Mouse (Mus musculus) heart, embryonic 11.5 days (tissue): Measurements from ENCODE around the gene Ankrd44. TPM values are rescaled to one million over a fixed set of nuclear protein-coding genes. Genes with fewer than 3 reads are reported as not detected.
A peak's percentile ranks its signal among the peaks of the same experiment; 100 is the strongest.

Experiments used
- ATAC-seq: fragments of 200-750 bp; cut with Nextera tagmentation; replicated peaks from 2 replicates; pipeline ENCODE4 v1.8.0; 2017; ENCODE audit warnings: moderate library complexity; ENCODE audit not compliant: insufficient number of reproducible peaks, low FRiP score, low TSS enrichment
- H3K27ac ChIP-seq: fragments of 300-500 bp; sonication (generic); 2 replicates; pipeline ENCODE4 v1.5.1; 2014; ENCODE audit warnings: mild to moderate bottlenecking, low read depth, low read length
- H3K27me3 ChIP-seq: fragments of 300-500 bp; sonication (generic); 2 replicates; pipeline ENCODE4 v1.6.1; 2014; ENCODE audit warnings: mild to moderate bottlenecking, low read length, mixed read lengths; ENCODE audit not compliant: control insufficient read depth, insufficient read depth
- H3K36me3 ChIP-seq: fragments of 300-500 bp; sonication (generic); 2 replicates; pipeline ENCODE4 v1.6.1; 2014; ENCODE audit warnings: mild to moderate bottlenecking, low read length, moderate library complexity, mixed read lengths; ENCODE audit not compliant: control insufficient read depth, insufficient read depth
- H3K4me1 ChIP-seq: fragments of 300-500 bp; sonication (generic); 2 replicates; pipeline ENCODE4 v1.6.1; 2014; ENCODE audit warnings: low read length; ENCODE audit not compliant: control insufficient read depth, insufficient read depth
- H3K4me2 ChIP-seq: fragments of 300-500 bp; sonication (generic); 2 replicates; pipeline ENCODE4 v1.6.1; 2014; ENCODE audit warnings: mild to moderate bottlenecking, moderate library complexity
- H3K4me3 ChIP-seq: fragments of 300-500 bp; sonication (generic); 2 replicates; pipeline ENCODE4 v1.5.1; 2014; ENCODE audit warnings: low read depth, low read length
- H3K9ac ChIP-seq: fragments of 300-500 bp; sonication (generic); 2 replicates; pipeline ENCODE4 v1.6.1; 2014; ENCODE audit warnings: mild to moderate bottlenecking, low read depth, low read length, moderate library complexity
- H3K9me3 ChIP-seq: fragments of 300-500 bp; sonication (generic); replicated peaks from 2 replicates; pipeline ENCODE4 v1.6.1; 2016; ENCODE audit warnings: low read length; ENCODE audit not compliant: control insufficient read depth
- WGBS: fragments of 180-500 bp; shearing (Covaris S2); extraction: QIAGEN DNeasy Blood & Tissue Kit; methylation state at CpG from one replicate; pipeline ENCODE4 v1.1.7; 2014; ENCODE audit not compliant: insufficient replicate concordance; 5-methylcytosine and 5-hydroxymethylcytosine counted together
- polyA plus RNA-seq: library from polyadenylated mRNA; unstranded; fragments of >200 nt; fragmentation: Nextera tagmentation; extraction: Ambion mirVana; gene quantifications from 2 replicates; pipeline ENCODE4 v1.2.1, GENCODE M21; 2014

Ankrd44 gene
- polyA plus RNA-seq, 1 experiment from 2014 or later, result 11.1 TPM

DNA sequence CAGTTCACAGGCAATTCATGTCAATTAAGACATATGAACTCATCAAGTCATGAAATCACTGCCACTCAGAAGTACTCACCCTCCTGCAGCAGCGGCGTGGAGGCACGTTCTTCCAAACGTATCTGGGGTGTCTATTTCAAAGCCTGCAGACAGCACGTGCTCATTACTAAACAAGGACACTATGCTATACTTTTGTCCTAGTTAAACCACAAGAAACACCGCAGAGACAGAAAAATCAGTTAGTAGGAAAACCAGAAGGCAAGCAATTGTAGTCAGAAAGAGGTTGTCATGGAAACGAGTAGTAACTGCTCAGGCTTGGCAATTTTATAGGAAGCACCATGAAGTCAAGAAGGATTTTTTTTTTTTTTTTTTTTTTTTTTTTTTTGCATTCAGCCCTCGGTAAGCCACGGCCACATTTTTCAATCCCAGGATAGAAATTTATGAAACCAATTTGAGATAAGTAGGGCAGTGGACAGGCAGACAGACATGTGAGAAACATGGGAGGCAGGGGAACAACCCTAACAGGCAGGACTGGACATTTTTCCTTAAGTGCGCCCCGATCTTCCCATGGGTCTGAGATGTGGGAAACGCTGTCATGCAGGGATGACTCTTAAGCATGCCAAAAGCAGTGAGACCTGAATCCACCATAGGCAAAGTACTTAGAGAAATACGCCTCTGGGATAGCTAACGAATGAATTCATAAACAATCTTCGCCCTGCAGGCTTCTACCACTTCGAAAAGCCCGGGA lies 191.1 kb downstream of the Ankrd44 start:
- no peaks in the 10 kb centered on the region for H3K36me3 ChIP-seq
- no peak for ATAC-seq
- 66% methylated on average over 17 of the region's 17 CpGs for WGBS
- no peak overlapping the region for H3K27ac ChIP-seq
- H3K4me3 ChIP-seq, result no peak overlapping the region
- H3K4me2 ChIP-seq, result no peak overlapping the region
- no peaks in the 10 kb centered on the region for H3K27me3 ChIP-seq
- no peaks in the 10 kb centered on the region for H3K4me1 ChIP-seq
- H3K9me3 ChIP-seq, result no peaks in the 10 kb centered on the region
- no peak overlapping the region for H3K9ac ChIP-seq

DNA sequence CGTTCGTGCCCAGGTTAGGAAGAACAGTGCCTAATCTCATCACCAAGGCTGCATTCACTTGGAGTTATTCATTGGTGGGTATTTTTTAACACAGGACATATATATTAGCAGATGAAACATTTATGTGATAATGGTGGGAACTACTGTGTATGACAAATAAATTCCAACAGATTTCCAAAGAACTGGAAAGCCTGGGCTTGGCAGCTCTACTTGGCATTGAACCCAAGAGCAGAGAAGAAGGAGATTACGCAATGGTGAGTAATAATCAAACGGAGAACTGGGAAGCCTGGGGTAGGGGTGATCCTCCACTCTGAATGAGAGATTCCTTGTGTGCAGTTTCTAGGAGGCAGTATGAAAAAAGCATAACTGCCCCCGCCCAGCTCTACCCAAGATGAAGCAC lies 196.9 kb downstream of the Ankrd44 start:
- ATAC-seq, result no peak
- H3K27me3 ChIP-seq, result no peaks in the 10 kb centered on the region
- H3K9me3 ChIP-seq, result no peaks in the 10 kb centered on the region
- H3K4me1 ChIP-seq, result no peaks in the 10 kb centered on the region
- H3K4me2 ChIP-seq, result no peak overlapping the region
- no peak overlapping the region for H3K9ac ChIP-seq
- no peaks in the 10 kb centered on the region; the same call in 1 of the 2 replicates for H3K36me3 ChIP-seq
- H3K27ac ChIP-seq, result no peak overlapping the region
- H3K4me3 ChIP-seq, result no peak overlapping the region
- 85% methylated on average over 5 of the region's 5 CpGs for WGBS

DNA sequence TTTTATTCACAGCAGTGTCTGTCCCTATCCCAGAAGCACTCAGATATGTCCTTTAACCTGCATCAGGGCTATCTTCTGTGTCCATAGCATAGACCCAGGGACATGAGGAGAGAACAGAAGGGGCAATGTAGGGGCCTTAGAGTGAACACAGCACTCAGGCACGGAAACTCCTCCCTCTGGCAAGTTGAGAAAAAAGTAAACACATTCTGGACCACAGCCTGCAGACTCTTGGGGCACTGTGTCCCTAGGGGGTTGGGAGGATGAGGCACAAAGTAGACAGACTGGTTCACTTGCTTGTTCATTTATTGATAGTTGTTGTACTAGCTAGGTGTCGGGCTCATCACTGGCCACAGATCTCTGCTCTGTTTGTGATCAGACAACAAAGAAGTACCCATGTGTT lies 199.6 kb downstream of the Ankrd44 start:
- H3K4me1 ChIP-seq, result no peaks in the 10 kb centered on the region
- no peaks in the 10 kb centered on the region for H3K27me3 ChIP-seq
- H3K9me3 ChIP-seq, result no peaks in the 10 kb centered on the region
- H3K9ac ChIP-seq, result no peak overlapping the region
- H3K27ac ChIP-seq, result no peak overlapping the region
- no peak overlapping the region for H3K4me2 ChIP-seq
- no peaks in the 10 kb centered on the region; the same call in 1 of the 2 replicates for H3K36me3 ChIP-seq
- 67% methylated on average over 2 of the region's 2 CpGs for WGBS
- no peak overlapping the region for H3K4me3 ChIP-seq
- ATAC-seq, result no peak

DNA sequence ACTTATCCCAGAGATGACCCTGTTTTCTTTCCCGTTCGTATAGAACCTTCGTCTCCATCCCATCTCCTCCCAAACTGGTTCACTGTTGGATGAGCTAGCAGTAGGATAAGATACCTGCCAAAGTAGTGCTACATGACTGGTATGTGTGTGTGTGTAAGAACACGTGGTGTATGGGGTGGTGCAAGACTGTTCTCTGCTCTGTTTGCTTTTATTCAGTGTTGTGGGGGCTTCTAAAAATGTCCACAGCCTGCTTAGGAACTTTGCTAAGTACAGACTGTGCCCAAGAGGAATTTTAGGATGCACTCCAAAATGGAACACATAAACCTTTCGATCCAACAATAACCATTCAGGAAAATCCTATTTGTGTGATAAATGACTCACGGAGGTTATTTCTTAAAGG lies 209.3 kb downstream of the Ankrd44 start:
- H3K4me2 ChIP-seq, result no peak overlapping the region
- no peak overlapping the region for H3K27ac ChIP-seq
- H3K36me3 ChIP-seq, result no peaks in the 10 kb centered on the region
- H3K27me3 ChIP-seq, result no peaks in the 10 kb centered on the region
- WGBS, result 81% methylated on average over 6 of the region's 6 CpGs
- no peak overlapping the region for H3K9ac ChIP-seq
- H3K4me3 ChIP-seq, result no peak overlapping the region
- H3K4me1 ChIP-seq, result peaks cover 10% of the 10 kb centered on the region
- no peaks in the 10 kb centered on the region for H3K9me3 ChIP-seq
- no peak for ATAC-seq

DNA sequence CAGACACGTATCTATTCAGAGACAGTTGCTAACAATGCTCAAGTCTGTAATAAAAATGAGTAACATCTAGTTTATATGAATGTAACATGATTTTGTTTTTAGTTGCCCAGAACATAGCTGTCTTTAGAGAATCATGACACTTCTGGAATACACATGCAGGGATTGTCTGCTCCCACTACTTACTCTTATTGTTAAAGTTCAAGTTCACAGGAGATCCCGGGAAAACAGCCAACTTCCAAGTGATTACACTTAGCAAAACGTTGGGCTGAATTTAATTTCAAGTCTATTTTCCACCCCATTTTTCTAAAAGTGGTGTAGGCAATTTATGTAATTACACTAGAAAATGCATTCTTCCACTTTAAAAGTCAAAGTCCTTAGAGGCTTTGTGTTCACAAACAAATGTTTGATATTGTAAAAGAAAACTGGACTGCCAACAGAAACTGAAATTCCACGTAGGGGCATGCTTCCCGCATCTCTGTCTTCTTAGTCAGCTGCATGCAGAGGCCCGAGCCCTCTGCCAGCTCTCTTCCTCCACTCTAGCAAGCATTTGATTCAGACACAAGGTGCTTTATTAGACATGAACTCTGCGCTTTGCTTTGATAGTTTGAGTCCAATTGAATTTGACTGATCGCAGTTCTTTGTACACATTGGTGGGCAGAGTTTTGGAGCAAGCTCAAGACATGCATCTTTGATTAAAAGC lies 211.0 kb downstream of the Ankrd44 start:
- Histone ChIP-seq H3K27ac (no peak overlapping the region), H3K9ac (no peak overlapping the region)
- ATAC-seq, result no peak

DNA sequence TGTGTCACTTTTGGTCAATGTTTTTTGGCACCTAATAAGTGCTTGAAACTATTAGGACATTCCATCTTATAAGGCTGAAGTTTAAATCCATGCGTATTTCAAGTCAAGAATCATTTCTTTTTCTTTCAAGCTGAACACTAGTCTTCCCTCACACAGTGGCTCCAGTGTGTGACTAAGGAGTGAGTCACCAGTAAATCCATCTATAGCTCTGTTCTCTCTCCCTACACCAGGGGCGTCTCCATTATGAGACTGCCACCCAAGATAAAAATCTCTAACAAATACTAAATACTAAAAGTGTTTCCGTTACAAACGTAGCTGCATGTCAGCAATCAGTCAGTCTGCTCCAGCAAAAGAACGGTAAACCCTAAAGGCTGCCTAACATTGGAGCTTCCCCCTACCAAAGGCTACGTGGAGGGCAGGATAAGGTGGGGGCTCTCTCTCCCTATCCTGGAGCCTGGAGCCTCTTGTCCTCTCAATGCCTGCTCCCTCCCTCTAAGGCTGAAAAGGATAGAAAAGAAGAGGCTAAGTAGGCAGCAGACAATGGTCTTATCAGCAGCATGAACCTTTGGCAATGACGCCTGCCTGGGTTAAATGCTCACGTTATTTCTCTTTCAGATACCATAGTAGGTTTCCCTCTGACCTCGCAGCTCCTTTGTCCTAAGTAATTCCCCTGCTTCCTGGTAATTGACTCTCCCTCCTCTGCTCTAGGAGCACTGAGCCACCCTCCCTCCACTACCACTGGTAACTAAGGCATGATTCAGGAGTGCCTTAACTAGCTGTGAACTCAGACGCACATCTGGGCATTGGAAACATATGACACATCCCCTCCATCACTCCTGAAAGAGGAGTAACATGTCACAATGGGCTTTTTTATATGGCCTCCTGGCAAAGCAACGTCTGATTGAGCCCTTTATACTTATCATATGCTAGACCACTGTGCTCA lies 212.7 kb downstream of the Ankrd44 start:
- Histone ChIP-seq H3K4me3 (no peak overlapping the region), H3K4me2 (no peak overlapping the region), H3K27ac (no peak overlapping the region), H3K4me1 (peaks cover 18% of the 10 kb centered on the region), H3K9me3 (no peaks in the 10 kb centered on the region), H3K27me3 (no peaks in the 10 kb centered on the region), H3K36me3 (no peaks in the 10 kb centered on the region), H3K9ac (no peak overlapping the region)
- 33% methylated on average over 11 of the region's 11 CpGs for WGBS
- no peak for ATAC-seq

More for the DNA sequence above, 211.0 kb downstream of the Ankrd44 start:
- Histone ChIP-seq H3K4me1 (peaks cover 17% of the 10 kb centered on the region), H3K36me3 (no peaks in the 10 kb centered on the region), H3K9me3 (no peaks in the 10 kb centered on the region), H3K4me3 (no peak overlapping the region), H3K4me2 (no peak overlapping the region), H3K27me3 (no peaks in the 10 kb centered on the region)
- 73% methylated on average over 8 of the region's 8 CpGs for WGBS

DNA sequence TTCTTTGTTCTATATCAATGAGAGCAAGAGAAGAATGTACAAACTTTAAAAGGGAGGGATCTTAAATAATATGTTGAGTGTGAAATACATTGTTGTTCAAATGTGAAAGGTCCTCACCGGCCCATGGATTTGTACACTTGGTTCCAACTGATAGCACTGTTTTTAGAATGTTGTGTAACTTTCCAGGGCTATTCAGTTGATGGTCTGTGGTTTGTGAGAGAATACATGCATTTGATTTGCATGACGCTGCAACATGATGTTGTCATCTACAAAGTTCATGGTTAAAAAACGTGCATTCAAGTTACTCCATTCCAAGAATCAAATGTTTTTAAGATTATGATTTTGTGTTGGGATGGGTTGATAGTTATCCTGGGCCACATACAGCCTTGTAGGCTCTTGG lies 214.6 kb downstream of the Ankrd44 start:
- Histone ChIP-seq H3K9ac (no peak overlapping the region), H3K4me1 (peaks cover 18% of the 10 kb centered on the region), H3K4me2 (no peak overlapping the region), H3K27me3 (no peaks in the 10 kb centered on the region), H3K4me3 (no peak overlapping the region), H3K9me3 (no peaks in the 10 kb centered on the region), H3K36me3 (no peaks in the 10 kb centered on the region), H3K27ac (no peak overlapping the region)
- no peak for ATAC-seq
- 84% methylated on average over 3 of the region's 3 CpGs for WGBS

DNA sequence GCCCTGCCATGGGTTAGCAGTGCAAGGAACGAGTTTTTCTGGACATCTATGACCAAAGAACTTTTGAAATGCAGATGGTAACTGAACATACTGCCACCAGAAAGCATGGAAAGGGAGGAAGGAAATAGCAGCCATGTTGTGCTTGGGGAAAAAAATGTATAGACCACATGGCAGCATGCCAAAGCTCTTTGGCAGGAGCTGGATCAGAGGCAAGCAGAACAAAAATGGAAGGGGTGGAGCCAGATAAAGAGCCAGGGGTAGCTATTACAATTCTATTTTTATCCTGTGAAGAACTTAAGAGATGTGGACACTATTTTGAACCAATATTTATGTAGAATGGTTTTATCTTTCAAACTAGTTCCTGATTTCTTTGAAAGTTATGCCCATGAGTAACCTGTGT lies 215.6 kb downstream of the Ankrd44 start:
- Histone ChIP-seq H3K4me1 (peaks cover 18% of the 10 kb centered on the region), H3K36me3 (no peaks in the 10 kb centered on the region), H3K9me3 (no peaks in the 10 kb centered on the region), H3K27me3 (no peaks in the 10 kb centered on the region), H3K27ac (peak overlapping the region; percentile 62), H3K9ac (no peak overlapping the region), H3K4me2 (no peak overlapping the region), H3K4me3 (no peak overlapping the region)
- 82% methylated on average over 1 of the region's 1 CpGs for WGBS
- ATAC-seq, result no peak
